Mouse (Mus musculus) c-Kit-positive CD71-negative TER-119-negative erythroid progenitor cells, embryonic 14.5 days (primary cell): ENCODE measurements around the gene Cep170.

ENCODE experiments used
- DNase-seq: peaks from one replicate; pipeline ENCODE4 v3.0.0-alpha.2; 2013; ENCODE audit warnings: low read depth

Cep170 gene

GRCm38 (mm10) chr1:176825084-176825483 is 11.2 kb upstream of the Cep170 start:
- DNase-seq = no peak

- no peak for DNase-seq
Observed at GRCm38 (mm10) chr1:176824611-176825010, 10.7 kb upstream of the Cep170 start.

- no peak for DNase-seq
Observed at GRCm38 (mm10) chr1:176823889-176824288, 10.0 kb upstream of the Cep170 start.

GRCm38 (mm10) chr1:176822949-176823348 is 9.1 kb upstream of the Cep170 start:
- DNase-seq = no peak

- no peak for DNase-seq
Observed at GRCm38 (mm10) chr1:176821929-176822328, 8.1 kb upstream of the Cep170 start.

GRCm38 (mm10) chr1:176818763-176819162 is 4.9 kb upstream of the Cep170 start:
- no peak for DNase-seq

GRCm38 (mm10) chr1:176818147-176818546 is 4.3 kb upstream of the Cep170 start:
- no peak for DNase-seq

- DNase-seq = no peak
Observed at GRCm38 (mm10) chr1:176816728-176817127, 2.9 kb upstream of the Cep170 start.

GRCm38 (mm10) chr1:176814591-176815062 is 760 bp upstream of the Cep170 start, which contains the start of gene Sdccag8:
Gene Sdccag8, plus strand, starts transcription at chr1:176814660.
- peak; percentile 90 for DNase-seq

- no peak for DNase-seq
Observed at GRCm38 (mm10) chr1:176813292-176814035, 403 bp downstream of the Cep170 start.

GRCm38 (mm10) chr1:176812491-176813291 is 1.2 kb downstream of the Cep170 start:
- no peak for DNase-seq

GRCm38 (mm10) chr1:176811892-176812291 is 2.0 kb downstream of the Cep170 start:
- DNase-seq = no peak

- no peak for DNase-seq
Observed at GRCm38 (mm10) chr1:176810161-176810560, 3.7 kb downstream of the Cep170 start.

- DNase-seq = no peak
Observed at GRCm38 (mm10) chr1:176800728-176801365, 13.0 kb downstream of the Cep170 start.

- no peak for DNase-seq
Observed at GRCm38 (mm10) chr1:176798673-176799072, 15.2 kb downstream of the Cep170 start.

- DNase-seq = no peak
Observed at GRCm38 (mm10) chr1:176792175-176792574, 21.7 kb downstream of the Cep170 start.

GRCm38 (mm10) chr1:176789326-176789725 is 24.5 kb downstream of the Cep170 start:
- DNase-seq = no peak

GRCm38 (mm10) chr1:176774533-176774932 is 39.3 kb downstream of the Cep170 start:
- no peak for DNase-seq

GRCm38 (mm10) chr1:176762295-176762694 is 51.6 kb downstream of the Cep170 start:
- DNase-seq = no peak

GRCm38 (mm10) chr1:176760673-176761072 is 53.2 kb downstream of the Cep170 start:
- no peak for DNase-seq

- no peak for DNase-seq
Observed at GRCm38 (mm10) chr1:176755586-176755985, 58.3 kb downstream of the Cep170 start.

GRCm38 (mm10) chr1:176753861-176754718 is 59.8 kb downstream of the Cep170 start:
- DNase-seq = no peak
